Mouse (Mus musculus) heart, postnatal 4 days (tissue): ENCODE data around the gene Ppa2. TPM values are rescaled to one million over a fixed set of nuclear protein-coding genes. Genes with fewer than 3 reads are reported as not detected.

Experiments
- DNase-seq: peaks from one replicate; pipeline ENCODE4 v3.0.0; 2021
- total RNA-seq, 2 experiments: library from RNA; stranded (reverse); gene quantifications; 2 replicates each; pipeline ENCODE4 v1.2.3; 2021

The Ppa2 gene
- total RNA-seq, 2 experiments from 2014 or later = 83.7 to 92.5 TPM

DNA sequence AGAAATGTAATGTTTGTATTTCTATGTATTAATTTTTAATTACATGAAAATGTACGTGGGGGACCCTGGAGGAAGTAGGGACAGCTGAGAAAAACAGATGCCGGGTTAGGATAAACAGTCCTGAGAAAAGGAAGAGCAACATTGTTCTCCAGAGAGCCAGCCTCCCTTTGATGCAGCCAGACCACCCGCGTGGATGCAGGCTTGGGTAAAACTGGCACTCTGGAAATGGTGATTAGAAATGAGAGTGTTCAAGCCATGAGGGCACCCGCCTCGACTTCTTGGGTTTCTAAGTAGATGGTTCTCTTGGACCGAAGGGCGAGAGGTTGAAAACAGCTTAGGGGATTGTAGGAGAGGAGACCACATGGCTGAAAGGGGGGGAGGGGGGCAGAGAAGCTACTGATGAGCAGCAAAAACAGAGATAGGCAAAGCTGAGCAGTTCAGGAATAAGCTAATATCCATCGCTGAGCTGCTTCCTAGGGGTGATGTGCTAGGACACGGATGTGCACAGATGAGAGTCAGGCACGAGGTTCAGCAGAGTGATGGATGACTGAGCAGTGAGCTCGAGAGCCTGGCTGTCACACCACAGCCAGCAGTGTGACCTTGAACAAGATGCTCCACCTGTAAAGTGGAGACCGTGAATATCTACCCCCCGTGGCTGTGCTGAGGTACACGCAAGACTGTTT, 21.4 kb downstream of the Ppa2 start:
- no peak for DNase-seq

DNA sequence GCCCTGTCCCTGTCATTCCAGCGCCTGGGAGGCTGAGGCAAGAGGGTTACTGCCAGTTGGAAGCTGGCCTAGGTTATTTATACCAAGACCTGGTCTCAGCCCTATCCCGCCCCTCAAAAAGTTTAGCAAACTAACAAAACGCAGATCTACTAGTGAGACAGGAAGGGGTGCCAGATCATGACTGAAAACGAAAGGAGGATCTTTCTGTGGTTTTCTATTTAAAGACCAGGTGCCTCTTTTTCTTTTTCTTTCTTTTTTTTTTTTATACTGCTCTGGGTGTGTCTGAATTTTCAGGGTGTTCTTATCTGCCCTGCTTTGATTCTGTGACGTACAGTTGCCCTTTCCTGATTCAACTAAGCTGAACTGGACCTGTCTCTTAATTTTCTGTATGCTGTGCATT, 22.4 kb downstream of the Ppa2 start:
- no peak for DNase-seq

DNA sequence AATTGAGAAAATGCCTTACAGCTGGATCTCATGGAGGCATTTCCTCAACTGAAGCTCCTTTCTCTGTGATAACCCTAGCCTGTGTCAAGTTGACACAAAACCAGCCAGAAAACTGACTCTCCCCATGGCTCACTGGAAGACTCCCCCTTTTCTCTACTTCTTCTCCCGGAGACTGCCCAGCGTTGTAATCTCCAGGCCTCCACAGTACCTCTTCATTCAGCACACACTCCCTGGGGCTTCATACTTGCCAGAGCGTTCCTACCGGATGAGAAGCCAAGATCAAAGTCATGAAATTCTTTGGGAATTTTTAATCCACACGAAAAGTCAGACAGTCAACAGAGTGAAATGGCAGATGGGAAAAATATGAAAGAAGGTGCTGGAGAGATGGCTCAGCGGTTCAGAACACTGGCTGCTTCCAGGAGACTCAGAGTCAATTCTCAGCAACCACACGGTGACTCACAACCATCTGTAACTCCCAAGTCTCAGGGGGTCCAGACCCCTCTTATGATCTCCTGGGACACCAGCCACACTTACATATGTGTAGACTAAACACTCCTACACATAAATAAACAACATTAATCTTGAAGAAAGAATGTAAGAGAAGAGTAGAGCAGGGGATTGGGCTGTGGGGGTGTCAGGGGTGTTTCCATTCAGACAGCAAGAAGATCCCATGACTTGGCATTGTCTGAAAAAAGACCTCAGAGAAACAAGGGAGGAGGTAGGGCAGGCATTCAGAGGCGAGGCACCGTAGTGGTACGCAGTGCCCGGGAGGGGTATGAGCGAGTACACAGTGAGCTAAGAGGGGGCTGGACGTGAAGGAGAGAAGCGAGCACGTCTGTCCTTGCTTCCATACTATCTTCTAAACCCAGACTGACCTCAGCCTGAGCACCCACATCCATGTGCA, 23.6 kb downstream of the Ppa2 start:
- no peak for DNase-seq

DNA sequence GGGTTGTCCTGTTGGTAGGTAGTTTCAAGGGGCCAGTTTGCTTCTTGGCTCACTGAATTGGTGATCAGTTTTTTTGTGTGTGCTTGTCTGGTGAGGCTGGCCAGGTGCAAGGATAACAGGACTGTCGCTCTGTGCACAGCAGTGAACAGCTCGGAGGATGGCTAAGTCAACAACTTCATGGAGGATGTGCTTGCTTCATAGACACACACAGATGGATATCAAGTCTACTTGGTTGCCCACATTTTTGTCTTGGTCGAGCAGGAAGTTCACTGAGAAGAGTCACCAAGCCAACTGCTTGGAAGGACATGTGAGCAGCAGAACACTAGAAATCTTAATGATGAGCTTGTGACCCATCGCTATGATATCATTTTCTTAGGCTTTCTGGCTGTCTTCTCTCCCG, 24.8 kb downstream of the Ppa2 start:
- DNase-seq = no peak

DNA sequence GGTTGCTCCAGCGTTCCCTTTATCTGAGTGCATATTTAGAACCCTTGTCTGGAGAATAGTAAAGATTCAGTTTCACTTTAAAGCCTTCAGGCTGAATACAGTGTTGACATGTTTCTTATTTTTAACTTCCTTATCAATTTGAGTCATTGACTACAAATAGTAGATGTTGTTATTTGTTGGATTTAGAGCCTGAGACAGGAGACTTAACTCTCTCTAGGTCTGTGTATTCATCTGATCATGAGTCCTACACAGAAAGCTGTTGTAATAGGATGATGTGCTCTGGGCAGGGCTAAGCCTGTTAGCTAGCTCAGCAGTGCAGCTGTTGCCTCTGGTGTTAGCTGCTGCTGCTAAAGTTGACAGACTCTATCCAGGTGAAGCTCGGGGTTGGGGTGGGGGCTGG, 25.3 kb downstream of the Ppa2 start:
- no peak for DNase-seq

- DNase-seq = no peak
These were observed 26.5 kb downstream of the Ppa2 start for GRCm38 (mm10) chr3:133336400-133336799.

DNA sequence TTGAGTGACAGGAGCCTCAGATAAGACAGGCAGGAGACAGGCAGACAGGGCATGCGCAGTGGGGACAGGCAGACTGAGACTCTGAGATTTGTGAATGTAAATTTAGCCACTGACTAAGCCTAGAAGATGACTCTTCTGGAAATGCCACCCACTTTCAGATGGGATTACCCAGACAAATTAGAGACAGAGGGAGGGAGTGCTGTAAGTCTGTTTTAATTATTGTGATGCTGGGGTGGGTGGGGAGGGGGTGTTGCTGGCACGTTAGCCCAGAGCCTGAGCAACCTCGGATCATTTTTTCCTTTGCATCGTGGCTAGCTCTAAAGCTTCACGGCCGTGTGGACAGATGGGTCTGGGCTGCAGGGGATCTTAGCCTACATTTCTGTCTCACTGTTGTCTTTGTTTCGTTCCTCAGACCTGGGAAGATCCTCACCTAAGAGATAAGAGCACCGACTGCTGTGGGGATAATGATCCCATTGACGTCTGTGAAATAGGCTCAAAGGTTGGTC, 29.0 kb downstream of the Ppa2 start:
- DNase-seq = peak; percentile 61

DNA sequence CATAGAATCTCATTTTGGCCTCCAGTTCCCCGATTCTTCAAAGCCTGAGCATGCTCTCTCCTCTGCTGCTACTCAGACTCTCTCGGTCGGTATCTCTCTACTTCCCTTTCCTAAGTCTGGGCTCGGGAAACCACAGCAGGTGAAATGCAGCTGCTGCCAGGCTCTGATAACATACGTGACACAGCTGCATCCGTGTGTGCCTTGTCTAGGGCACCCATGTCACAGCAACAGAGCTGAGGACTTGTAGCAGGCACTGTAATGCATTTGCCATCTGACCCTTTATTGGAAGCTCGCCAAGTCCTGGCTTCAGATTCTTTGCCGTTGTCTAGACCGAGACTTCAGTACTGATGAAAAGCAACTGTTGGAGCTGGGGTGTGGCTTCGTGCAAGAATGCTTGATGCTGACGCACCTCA, 29.5 kb downstream of the Ppa2 start:
- DNase-seq = peak; percentile 78

DNA sequence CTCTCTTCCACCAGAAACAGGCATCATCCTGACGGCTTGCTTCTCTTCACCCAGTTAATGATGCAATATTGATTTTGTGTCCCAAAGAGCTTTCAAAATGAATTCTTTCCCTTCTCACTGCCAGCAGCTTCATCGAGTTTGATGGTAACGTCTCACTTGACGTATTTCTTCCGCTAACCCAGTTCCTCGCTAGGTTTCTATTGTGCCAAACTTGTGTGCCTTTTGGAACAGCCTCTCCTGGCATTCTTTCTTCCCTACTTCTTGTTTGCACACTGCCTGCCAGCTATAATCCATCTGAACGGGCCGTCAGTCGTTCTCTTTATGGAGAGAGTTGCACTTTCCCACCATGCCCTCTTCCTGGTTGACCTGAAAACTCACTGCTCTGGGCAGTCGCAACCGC, 31.2 kb downstream of the Ppa2 start:
- DNase-seq = no peak

GRCm38 (mm10) chr3:133347535-133347934, 37.6 kb downstream of the Ppa2 start:
- no peak for DNase-seq

DNA sequence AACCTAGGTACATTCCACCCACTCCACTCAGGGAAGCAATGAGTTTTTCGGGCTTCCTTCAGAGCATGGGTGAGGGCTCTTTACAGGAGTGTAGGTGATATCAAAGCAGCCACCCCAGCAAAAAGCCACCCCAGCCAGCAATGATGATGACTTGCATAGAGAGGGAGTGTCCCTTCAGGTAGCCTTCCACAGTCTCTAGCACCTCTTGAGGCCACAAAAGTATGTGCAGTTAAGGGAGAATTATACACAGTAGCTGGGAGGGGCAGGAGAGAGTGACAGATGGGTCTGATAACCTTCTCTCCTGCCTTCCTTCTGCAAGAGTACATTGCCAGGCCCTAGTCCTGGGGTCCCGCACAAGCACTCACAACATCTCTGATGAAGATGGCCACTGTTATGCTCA, 38.9 kb downstream of the Ppa2 start:
- no peak for DNase-seq

GRCm38 (mm10) chr3:133357426-133357974, 47.6 kb downstream of the Ppa2 start:
- no peak for DNase-seq

DNA sequence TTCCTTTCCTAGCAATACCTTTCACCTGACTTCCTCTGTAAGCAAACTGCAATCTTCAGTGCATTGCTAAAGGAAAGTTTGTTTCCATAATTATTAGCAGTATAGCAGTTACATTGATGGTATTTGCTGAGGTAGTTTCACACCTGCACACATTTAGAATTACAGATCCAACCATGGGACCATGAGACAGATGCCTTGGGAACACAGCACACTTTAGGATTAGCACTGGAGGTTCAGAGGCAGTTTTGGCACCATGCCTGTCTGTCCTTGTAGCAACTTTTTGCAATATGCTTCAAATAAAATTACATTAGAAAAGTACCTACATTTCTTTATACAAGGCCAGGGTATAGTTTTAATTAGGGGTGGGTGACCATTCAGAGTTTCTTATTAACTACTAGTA, 48.1 kb downstream of the Ppa2 start:
- DNase-seq = no peak

GRCm38 (mm10) chr3:133361406-133361805, 51.5 kb downstream of the Ppa2 start:
- DNase-seq = no peak

DNA sequence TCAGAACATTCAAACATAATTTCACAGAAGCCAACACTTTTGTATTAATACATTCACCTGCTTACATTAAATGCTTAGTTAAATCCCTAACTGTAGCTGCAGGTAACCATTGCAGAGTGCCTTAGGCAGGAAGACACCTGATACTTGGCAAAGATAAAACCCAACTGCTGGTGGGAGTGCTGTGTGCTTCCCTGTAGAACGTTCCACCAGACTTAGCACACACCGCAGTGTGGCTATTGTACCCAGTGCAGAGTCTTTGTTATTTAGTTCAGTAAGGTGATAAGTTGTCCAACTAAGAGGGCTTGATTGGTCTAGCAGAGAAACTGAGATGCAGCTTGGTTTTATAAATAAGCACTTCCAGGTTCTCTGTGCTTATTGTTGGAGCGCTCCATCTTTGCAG, 54.2 kb downstream of the Ppa2 start:
- no peak for DNase-seq

DNA sequence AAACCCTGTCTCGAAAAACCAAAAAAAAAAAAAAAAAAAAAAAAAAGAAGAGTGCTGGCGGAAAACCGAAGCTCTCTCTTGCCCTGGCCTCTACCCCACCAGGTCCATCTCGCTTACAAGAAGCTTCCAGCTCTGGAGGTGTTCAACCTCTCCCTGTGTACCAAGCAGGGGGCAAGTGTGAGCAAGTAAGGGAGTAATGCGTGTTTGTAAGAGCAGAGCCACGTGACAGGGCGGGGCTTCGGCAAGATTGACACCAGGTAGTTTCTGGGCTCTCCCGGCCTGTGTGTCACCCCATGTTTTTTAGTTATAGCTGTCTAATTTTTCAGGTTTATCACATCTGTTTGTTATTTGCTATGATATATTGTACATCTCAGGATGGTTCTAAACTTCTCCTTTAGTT, 56.2 kb downstream of the Ppa2 start:
- no peak for DNase-seq

DNA sequence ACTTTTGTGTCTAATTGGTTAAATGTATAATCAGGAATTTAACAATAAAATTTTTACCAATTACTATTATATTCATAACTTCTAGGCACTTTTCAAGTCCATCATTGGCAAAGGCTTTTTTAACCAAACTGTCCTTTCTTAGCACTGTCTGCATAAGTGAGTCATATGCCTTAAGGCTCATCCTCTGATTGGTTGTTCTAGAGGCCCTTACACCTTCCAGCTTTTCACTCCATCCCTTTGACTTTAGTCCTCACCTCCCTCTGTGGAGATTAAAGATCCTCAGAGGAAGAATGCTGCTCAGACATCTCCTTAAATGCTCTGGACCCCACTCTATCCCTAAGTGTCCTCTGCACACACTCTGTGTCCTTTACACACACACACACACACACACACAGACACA, 68.3 kb downstream of the Ppa2 start:
- DNase-seq = no peak

- DNase-seq = no peak
These were observed 70.1 kb downstream of the Ppa2 start for GRCm38 (mm10) chr3:133379997-133380396.

DNA sequence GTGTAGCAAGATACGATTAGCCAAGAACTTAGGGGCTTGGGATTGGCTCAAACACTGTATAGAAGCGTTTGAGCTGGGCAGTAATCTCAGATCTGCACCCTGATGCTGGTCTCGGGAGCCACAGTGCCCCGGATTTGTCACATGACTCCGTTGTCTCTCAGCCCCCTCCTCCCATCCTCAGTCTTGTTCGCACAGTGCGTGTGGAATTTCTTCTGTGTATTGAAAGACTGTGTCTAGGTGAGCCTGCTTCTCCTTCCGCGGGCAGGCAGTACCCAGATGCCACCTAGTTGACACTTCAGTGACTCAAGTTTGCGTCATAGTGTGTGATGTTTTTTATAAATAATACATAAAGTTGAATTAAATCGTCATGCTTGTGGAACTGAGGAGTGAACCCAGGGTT, 71.6 kb downstream of the Ppa2 start:
- no peak for DNase-seq

DNA sequence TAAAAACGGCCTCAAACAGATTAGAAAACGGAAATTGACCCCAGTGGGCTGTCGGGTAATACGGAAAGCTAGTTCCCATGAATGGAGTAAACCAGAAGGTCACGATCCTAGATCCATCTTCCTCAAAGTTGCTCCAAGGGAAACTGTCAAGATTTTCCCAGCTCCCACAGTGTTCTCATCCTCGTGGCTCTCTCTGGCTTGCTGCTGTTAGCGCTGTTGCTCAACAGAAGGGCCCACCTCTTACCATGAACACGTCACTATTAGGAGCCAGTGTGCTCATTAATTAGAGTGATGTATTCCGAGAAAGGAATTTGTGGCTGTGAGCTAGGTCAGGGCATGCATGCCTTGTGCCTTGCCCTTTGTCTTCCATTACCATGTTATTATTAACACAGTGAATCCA, 72.2 kb downstream of the Ppa2 start:
- DNase-seq = no peak

GRCm38 (mm10) chr3:133384164-133384708, 74.3 kb downstream of the Ppa2 start:
- DNase-seq = peak; percentile 16

GRCm38 (mm10) chr3:133387283-133387682, 77.4 kb downstream of the Ppa2 start:
- DNase-seq = no peak

DNA sequence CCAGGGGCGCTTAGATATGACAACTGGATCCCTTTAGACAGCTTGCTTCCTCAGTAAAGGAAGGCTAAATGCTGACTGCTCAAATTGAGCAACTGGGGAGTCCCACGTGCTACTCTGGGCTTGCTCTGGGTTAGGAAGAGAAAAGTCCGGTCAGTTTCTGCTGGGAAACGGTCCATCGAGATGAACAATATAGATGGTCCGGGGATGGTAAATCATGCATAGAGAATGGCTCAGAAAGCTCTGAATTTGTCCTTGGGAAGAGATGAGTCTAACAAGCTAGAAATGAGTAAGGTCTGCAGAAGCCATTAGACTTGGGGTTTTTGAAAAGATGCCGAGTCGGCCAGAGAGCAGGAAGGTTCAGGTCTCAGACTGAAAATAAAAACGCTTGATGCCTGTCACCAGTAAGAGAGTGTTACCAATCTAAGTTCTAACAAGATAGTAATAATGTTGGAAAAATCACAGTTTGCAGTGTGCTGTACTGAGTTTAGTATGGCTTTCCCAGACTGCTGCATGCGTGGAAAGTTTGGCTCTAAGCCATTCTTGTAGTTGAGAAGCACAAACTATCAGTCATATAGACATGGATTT, 80.0 kb downstream of the Ppa2 start:
- no peak for DNase-seq
